ENCODE assay signal across 8 mouse cellular contexts in genomic region chr12:91683549-91684100, GRCm38 (mm10).
DNase-seq lines count a peak whose midpoint lies in the region; ATAC-seq and TF ChIP-seq lines count a peak whose summit lies in the region.

No protein-coding gene starts in this region.

- H3K4me2 ChIP-seq in heart, embryonic 12.5 days = peak overlapping the region; percentile 68
- H3K4me2 ChIP-seq in hindbrain, postnatal 0 days (ENCODE audit: low read depth, low read length) = peak overlapping the region; percentile 45
- 0 out of 2 replicates have a peak overlapping the region, but pooled peaks have one; percentile 14 for H3K4me2 ChIP-seq in neural tube, embryonic 11.5 days (ENCODE audit: low read depth)

- H3K27me3 ChIP-seq in heart, embryonic 12.5 days (replicated peaks) = 0 out of 2 replicates have a peak, but pooled peaks cover 3% of the 10 kb centered on the region
- H3K27me3 ChIP-seq in embryonic facial prominence, embryonic 10.5 days (replicated peaks; ENCODE audit: low read depth, poor library complexity, severe bottlenecking) = peaks cover 3% of the 10 kb centered on the region; the same call in 1 of the 2 replicates
- no peaks in the 10 kb centered on the region for H3K27me3 ChIP-seq in hindbrain, postnatal 0 days (ENCODE audit: insufficient read depth, low read length)
- H3K27me3 ChIP-seq in neural tube, embryonic 11.5 days (ENCODE audit: control insufficient read depth, insufficient read depth, low read length) = no peaks in the 10 kb centered on the region

- no peak overlapping the region for H3K27ac ChIP-seq in heart, embryonic 12.5 days (ENCODE audit: poor library complexity, severe bottlenecking)
- H3K27ac ChIP-seq in embryonic facial prominence, embryonic 10.5 days (replicated peaks) = peak overlapping the region; percentile 83
- H3K27ac ChIP-seq in hindbrain, postnatal 0 days = peak overlapping the region; percentile 63; the same call in 1 of the 2 replicates
- no peak overlapping the region; the same call in 1 of the 2 replicates for H3K27ac ChIP-seq in neural tube, embryonic 11.5 days (ENCODE audit: low read depth, low read length)

- H3K36me3 ChIP-seq in heart, embryonic 12.5 days = no peaks in the 10 kb centered on the region
- H3K36me3 ChIP-seq in embryonic facial prominence, embryonic 10.5 days (replicated peaks) = no peaks in the 10 kb centered on the region
- H3K36me3 ChIP-seq in hindbrain, postnatal 0 days (ENCODE audit: insufficient read depth, low read length) = no peaks in the 10 kb centered on the region
- no peaks in the 10 kb centered on the region for H3K36me3 ChIP-seq in neural tube, embryonic 11.5 days (ENCODE audit: control insufficient read depth, insufficient read depth, low read length)

- TF ChIP-seq CTCF in hindbrain, postnatal 0 days (IDR thresholded peaks at IDR 0.05; ENCODE audit: low read depth) = no peak

- no peak for DNase-seq in heart, adult 18-20 months
- peak; percentile 20 for DNase-seq in embryonic facial prominence, embryonic 10.5 days (ENCODE audit: low spot score)
- no peak for DNase-seq in hindbrain, postnatal 0 days (ENCODE audit: low spot score)
- no peak for DNase-seq in neural tube, embryonic 11.5 days (ENCODE audit: low spot score)
- DNase-seq in ovary, postnatal 14 days (ENCODE audit: low spot score) = no peak
- no peak for DNase-seq in right cerebral cortex, postnatal 36 days (ENCODE audit: low spot score in 2 of 2)

- peak overlapping the region; percentile 22; the same call in 1 of the 2 replicates for H3K4me3 ChIP-seq in heart, embryonic 12.5 days
- H3K4me3 ChIP-seq in embryonic facial prominence, embryonic 10.5 days = peak overlapping the region; percentile 53
- H3K4me3 ChIP-seq in hindbrain, postnatal 0 days (ENCODE audit: low read length) = no peak overlapping the region
- no peak overlapping the region for H3K4me3 ChIP-seq in neural tube, embryonic 11.5 days (ENCODE audit: low read depth, low read length)

- H3K9ac ChIP-seq in heart, embryonic 12.5 days = 0 out of 2 replicates have a peak overlapping the region, but pooled peaks have one; percentile 26
- no peak overlapping the region for H3K9ac ChIP-seq in hindbrain, postnatal 0 days (replicated peaks; ENCODE audit: low read length)
- no peak overlapping the region for H3K9ac ChIP-seq in neural tube, embryonic 11.5 days (ENCODE audit: low read length)

- WGBS in heart, embryonic 12.5 days = 28% methylated on average over 15 of the region's 15 CpGs
- 35% methylated on average over 15 of the region's 15 CpGs for WGBS in embryonic facial prominence, embryonic 10.5 days
- 13% methylated on average over 15 of the region's 15 CpGs for WGBS in hindbrain, postnatal 0 days
- WGBS in neural tube, embryonic 11.5 days = 33% methylated on average over 15 of the region's 15 CpGs

- H3K9me3 ChIP-seq in heart, embryonic 12.5 days (replicated peaks) = no peaks in the 10 kb centered on the region
- no peaks in the 10 kb centered on the region for H3K9me3 ChIP-seq in embryonic facial prominence, embryonic 10.5 days
- H3K9me3 ChIP-seq in hindbrain, postnatal 0 days (ENCODE audit: low read length) = no peaks in the 10 kb centered on the region
- no peaks in the 10 kb centered on the region for H3K9me3 ChIP-seq in neural tube, embryonic 11.5 days (ENCODE audit: control insufficient read depth, low read length)

- H3K4me1 ChIP-seq in heart, embryonic 12.5 days (replicated peaks) = peaks cover 37% of the 10 kb centered on the region
- H3K4me1 ChIP-seq in embryonic facial prominence, embryonic 10.5 days = peaks cover 62% of the 10 kb centered on the region
- peaks cover 31% of the 10 kb centered on the region for H3K4me1 ChIP-seq in hindbrain, postnatal 0 days (ENCODE audit: insufficient read depth, low read length)
- peaks cover 31% of the 10 kb centered on the region for H3K4me1 ChIP-seq in neural tube, embryonic 11.5 days (ENCODE audit: control insufficient read depth, insufficient read depth, low read length)

- ATAC-seq in heart, embryonic 12.5 days (ENCODE audit: insufficient number of reproducible peaks, low FRiP score) = no peak
- no peak for ATAC-seq in hindbrain, postnatal 0 days
- ATAC-seq in neural tube, embryonic 11.5 days (ENCODE audit: insufficient read depth, low FRiP score, low TSS enrichment) = peak; percentile 14; the same call in 1 of the 2 replicates
- no peak for ATAC-seq in erythroid progenitor cell, adult 5-6 weeks (replicated peaks; ENCODE audit: low FRiP score, poor library complexity, severe bottlenecking)

Comparison
In these comparisons a context has a peak if more than half of its experiments do, and no peak if none do; other contexts are left out.
1. H3K27ac ChIP-seq: peak in embryonic facial prominence, embryonic 10.5 days (single experiment) and hindbrain, postnatal 0 days (single experiment); none in heart, embryonic 12.5 days (single experiment) and neural tube, embryonic 11.5 days (single experiment).
2. H3K4me2 ChIP-seq: peak in every context shown above with its lines; median percentile 68 in heart, embryonic 12.5 days; 45 in hindbrain, postnatal 0 days; 14 in neural tube, embryonic 11.5 days.
3. H3K4me3 ChIP-seq: peak in heart, embryonic 12.5 days (single experiment) and embryonic facial prominence, embryonic 10.5 days (single experiment); none in hindbrain, postnatal 0 days (single experiment) and neural tube, embryonic 11.5 days (single experiment).